Mouse (Mus musculus) kidney, adult 2 months (tissue): Measurements from ENCODE around the gene Gsg1l2. TPM values are rescaled to one million over a fixed set of nuclear protein-coding genes. Genes with fewer than 3 reads are reported as not detected.

Experiments used
- DNase-seq: peaks from one replicate; pipeline ENCODE4 v3.0.0; 2021
- H3K27ac ChIP-seq: fragments of 200-500 bp; 2 replicates; pipeline ENCODE4 v1.5.1; 2012; ENCODE audit warnings: low read depth, low read length, control low read depth, inconsistent platforms; ENCODE audit not compliant: insufficient read depth
- H3K27me3 ChIP-seq: fragments of 200-500 bp; replicated peaks from 2 replicates; pipeline ENCODE4 v1.6.1; 2012; ENCODE audit warnings: mild to moderate bottlenecking, moderate library complexity, low read length, inconsistent platforms; ENCODE audit not compliant: control insufficient read depth, insufficient read depth
- H3K36me3 ChIP-seq: fragments of 200-500 bp; 2 replicates; pipeline ENCODE4 v1.6.1; 2012; ENCODE audit warnings: mild to moderate bottlenecking, moderate library complexity, low read length, inconsistent platforms; ENCODE audit not compliant: control insufficient read depth, insufficient read depth
- H3K4me1 ChIP-seq: fragments of 200-500 bp; 2 replicates; pipeline ENCODE4 v1.6.1; 2011; ENCODE audit warnings: low read length; ENCODE audit not compliant: control insufficient read depth, insufficient read depth
- H3K4me3 ChIP-seq: fragments of 200-500 bp; 2 replicates; pipeline ENCODE4 v1.5.1; 2011; ENCODE audit warnings: mild to moderate bottlenecking, low read depth, low read length, control low read depth; ENCODE audit not compliant: insufficient read depth
- CTCF ChIP-seq: fragments of 200-500 bp; conservative IDR thresholded peaks from 2 replicates; pipeline ENCODE4 v1.5.1; 2011; ENCODE audit warnings: low read depth, mild to moderate bottlenecking, control low read depth, low read length, moderate library complexity, mixed read lengths; ENCODE audit not compliant: insufficient read depth, insufficient read length
- POLR2A ChIP-seq: fragments of 200-500 bp; IDR thresholded peaks from one replicate; pipeline ENCODE4 v1.6.1; 2011; ENCODE audit warnings: low read depth, low read length, control low read depth
- WGBS: fragments of 180-500 bp; shearing (Covaris S2); methylation state at CpG from one replicate; pipeline ENCODE4 v1.1.7; 2018; 5-methylcytosine and 5-hydroxymethylcytosine counted together
- polyA plus RNA-seq: library from polyadenylated mRNA; depleted of rRNA; stranded (reverse); fragments of >200 nt; gene quantifications from 2 replicates; pipeline ENCODE4 v1.2.3, GENCODE M21; 2012

The Gsg1l2 gene
- polyA plus RNA-seq, 1 experiment: not detected

DNA sequence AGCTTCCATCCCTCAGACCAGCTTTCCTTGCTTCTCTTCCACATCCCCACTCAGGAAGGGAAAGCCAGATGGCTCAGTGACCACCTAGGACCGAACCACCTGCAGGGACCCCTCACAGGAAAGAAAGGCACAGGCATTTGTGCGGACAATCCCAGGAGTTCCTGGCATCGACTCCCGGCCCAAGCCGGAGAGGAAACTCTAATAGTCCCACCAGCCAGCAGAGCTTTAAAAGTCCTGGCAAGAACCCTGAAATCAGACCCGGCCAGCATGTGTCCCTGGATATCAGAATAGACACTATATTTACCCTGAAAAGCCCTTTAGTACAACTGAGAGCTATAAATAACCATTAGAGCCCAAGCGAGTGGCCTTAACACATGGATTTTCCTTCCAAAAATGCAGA, 23.5 kb downstream of the Gsg1l2 start, which contains the start of gene Dhrs7c:
Dhrs7c (plus strand) TSS at position 257 of the 400 bp plus-strand sequence.
- Histone ChIP-seq H3K27ac (no peak within 1 kb of the TSS), H3K36me3 (no peaks in the 10 kb centered on the region), H3K27me3 (no peaks in the 10 kb centered on the region), H3K4me1 (no peaks in the 10 kb centered on the region), H3K4me3 (no peak within 1 kb of the TSS)
- no peak for DNase-seq
- TF ChIP-seq CTCF: no peak
- no peak for TF ChIP-seq POLR2A
- 71% methylated on average over 7 of the region's 7 CpGs for WGBS

DNA sequence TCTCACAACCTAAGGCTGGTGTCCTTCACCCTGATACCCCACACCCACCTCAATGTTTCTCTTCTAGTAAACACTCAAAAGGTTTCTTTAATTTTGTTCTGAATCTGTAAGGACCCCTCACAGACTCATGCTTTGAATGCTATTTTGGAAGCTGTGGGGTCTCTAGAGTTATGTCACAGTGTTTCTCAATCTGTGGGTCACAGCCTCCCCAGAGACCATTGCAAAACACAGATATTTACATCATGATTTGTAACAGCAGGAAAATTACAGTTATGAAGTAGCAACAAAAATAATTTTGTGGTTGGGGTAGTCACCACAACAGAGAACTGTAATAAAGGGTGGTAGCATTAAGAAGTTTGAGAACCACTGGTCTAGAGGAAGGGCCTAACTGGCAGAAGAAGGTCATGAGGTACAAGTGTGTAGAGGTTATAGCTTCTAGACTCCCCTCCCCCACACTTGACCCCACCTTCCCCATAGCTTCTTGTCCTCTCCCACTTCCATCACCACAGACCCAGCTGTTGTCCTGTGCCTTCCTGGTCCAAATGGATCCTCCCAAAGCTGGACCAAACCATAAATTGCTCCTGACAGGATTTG, 25.8 kb downstream of the Gsg1l2 start:
- Histone ChIP-seq H3K27me3 (no peaks in the 10 kb centered on the region), H3K4me3 (no peak overlapping the region), H3K36me3 (no peaks in the 10 kb centered on the region), H3K4me1 (no peaks in the 10 kb centered on the region), H3K27ac (no peak overlapping the region)
- TF ChIP-seq POLR2A: no peak
- no peak for TF ChIP-seq CTCF
- no peak for DNase-seq

DNA sequence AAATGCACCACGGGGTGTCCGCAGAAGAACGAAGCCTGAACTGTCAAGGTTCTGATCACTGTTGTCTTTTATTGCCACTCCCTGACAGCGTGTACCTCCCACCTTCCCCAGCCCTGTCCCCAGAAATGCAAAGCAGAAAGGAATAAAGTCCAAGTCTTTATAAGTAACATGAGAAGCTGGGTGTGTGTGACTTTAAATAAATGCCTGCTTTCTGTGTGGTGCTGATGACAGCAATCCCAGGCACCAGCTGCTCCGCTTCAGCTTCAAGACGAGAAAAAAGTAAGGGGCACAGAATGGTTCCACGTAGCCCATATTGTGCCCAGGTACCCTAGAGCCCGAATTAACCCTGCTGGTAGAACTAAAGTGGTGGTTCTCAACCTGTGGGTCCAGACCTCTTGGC, 26.8 kb downstream of the Gsg1l2 start:
- 32% methylated on average over 8 of the region's 8 CpGs for WGBS
- Histone ChIP-seq H3K27ac (no peak overlapping the region), H3K27me3 (no peaks in the 10 kb centered on the region), H3K4me3 (no peak overlapping the region), H3K36me3 (no peaks in the 10 kb centered on the region), H3K4me1 (no peaks in the 10 kb centered on the region)
- no peak for TF ChIP-seq POLR2A
- no peak for TF ChIP-seq CTCF
- DNase-seq: no peak

DNA sequence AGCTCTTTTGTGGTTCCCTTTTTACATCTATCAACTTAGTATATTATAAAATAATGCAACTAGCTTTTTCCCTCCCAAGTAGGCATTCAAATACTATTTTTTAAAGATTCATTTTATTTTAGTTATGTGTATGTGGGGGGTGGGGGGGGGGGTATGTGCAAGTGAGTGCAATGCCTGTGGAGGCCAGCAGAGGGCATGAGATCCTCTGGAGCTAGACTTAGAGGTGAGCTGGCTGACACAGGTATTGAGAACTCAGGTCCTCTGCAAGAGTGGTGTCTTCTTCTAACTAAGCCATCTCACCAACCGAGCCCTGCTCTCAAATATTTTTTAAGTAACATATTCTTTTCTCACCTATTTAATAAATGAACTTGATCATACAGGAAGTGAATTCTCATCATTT, 31.1 kb downstream of the Gsg1l2 start:
- H3K36me3 ChIP-seq: no peaks in the 10 kb centered on the region
- 100% methylated on average over 1 of the region's 1 CpGs for WGBS
- no peak overlapping the region for H3K4me3 ChIP-seq
- H3K4me1 ChIP-seq: no peaks in the 10 kb centered on the region
- DNase-seq: no peak
- H3K27me3 ChIP-seq: no peaks in the 10 kb centered on the region; the same call in 1 of the 2 replicates
- TF ChIP-seq CTCF: 0 out of 2 replicates have a peak, but pooled peaks have one; percentile 13
- TF ChIP-seq POLR2A: no peak
- no peak overlapping the region for H3K27ac ChIP-seq

DNA sequence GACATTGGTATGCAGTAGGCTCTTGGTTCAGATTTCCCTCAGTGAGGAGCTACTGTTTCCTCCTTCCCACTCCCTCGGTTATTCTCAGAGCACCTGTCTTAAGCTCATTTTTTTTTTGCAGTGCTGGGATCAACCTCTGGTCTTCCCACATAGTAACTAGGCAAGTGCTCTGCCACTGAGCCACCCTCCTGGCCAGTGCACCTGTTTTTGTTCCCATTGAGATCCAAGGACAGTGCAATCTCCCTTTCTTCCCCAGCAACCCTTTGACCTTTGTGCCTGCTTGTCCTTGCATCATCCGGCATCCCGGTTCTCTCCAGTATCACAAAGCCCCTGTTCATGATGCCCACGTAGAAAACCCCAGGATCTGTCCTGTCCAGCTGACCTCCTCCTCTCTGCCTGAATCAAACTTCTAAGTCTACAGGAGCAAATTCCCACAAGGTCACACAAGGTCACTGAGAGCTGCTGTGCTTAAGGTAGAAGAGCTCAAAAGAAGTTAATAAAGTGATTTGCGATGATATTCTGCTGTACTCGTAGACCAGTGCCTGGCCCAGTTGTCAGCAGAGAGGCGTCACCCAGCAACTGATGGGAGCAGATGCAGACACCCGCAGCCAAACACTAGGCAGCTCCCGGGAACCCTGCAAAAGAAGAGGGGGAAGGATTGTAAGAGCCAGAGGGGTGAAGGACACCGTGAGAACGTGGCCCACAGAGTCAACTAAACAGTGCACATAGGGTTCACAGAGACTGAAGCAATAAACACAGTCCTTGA, 32.6 kb downstream of the Gsg1l2 start:
- TF ChIP-seq CTCF (no peak), POLR2A (no peak)
- DNase-seq: no peak
- Histone ChIP-seq H3K4me1 (no peaks in the 10 kb centered on the region), H3K4me3 (no peak overlapping the region), H3K27ac (no peak overlapping the region), H3K27me3 (no peaks in the 10 kb centered on the region; the same call in 1 of the 2 replicates), H3K36me3 (no peaks in the 10 kb centered on the region)
- 80% methylated on average over 11 of the region's 11 CpGs for WGBS

DNA sequence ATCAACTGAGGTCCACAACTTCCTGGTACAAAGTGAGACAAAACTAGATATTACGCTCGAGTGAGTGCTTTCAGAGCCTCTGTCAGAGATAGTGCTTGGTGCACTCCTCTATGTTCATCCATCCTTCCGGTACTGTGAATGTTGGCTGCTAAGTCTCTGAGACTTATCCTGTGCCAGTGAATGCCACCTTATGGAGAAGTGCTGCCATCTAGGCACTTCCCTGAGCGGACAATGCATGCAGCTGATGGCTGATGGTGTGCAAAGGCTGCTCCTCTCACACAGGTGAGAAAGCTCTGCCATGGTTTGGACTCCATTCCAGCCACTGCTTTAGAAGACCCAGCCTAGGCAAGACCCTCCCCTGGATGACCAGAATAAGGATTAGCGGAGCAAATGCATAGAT, 33.6 kb downstream of the Gsg1l2 start:
- no peak overlapping the region for H3K4me3 ChIP-seq
- DNase-seq: no peak
- no peaks in the 10 kb centered on the region for H3K36me3 ChIP-seq
- no peaks in the 10 kb centered on the region; the same call in 1 of the 2 replicates for H3K27me3 ChIP-seq
- no peak for TF ChIP-seq CTCF
- TF ChIP-seq POLR2A: no peak
- no peak overlapping the region for H3K27ac ChIP-seq
- 80% methylated on average over 5 of the region's 5 CpGs for WGBS
- no peaks in the 10 kb centered on the region for H3K4me1 ChIP-seq

DNA sequence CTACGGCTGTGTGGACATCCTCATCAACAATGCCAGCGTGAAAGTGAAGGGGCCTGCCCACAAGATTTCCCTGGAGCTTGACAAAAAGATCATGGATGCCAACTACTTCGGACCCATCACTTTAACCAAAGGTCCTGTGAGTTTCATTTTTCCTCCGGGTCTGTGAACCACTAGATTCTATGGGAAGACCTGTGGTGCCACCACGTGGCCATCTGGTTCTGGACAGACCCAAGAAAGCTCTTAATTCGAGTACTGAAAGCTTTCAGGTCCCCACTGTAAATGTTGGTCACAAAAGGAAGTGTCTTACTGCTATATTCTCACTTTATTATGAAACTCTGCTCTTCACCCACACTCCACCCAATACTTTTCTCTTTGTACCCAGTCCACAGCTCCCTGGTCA, 37.1 kb downstream of the Gsg1l2 start:
- peak; percentile 4 for DNase-seq
- WGBS: 80% methylated on average over 6 of the region's 6 CpGs
- TF ChIP-seq CTCF (no peak), POLR2A (no peak)
- Histone ChIP-seq H3K4me3 (no peak overlapping the region), H3K27me3 (no peaks in the 10 kb centered on the region; the same call in 1 of the 2 replicates), H3K27ac (no peak overlapping the region), H3K4me1 (no peaks in the 10 kb centered on the region), H3K36me3 (no peaks in the 10 kb centered on the region)
